Mouse (Mus musculus) intestine, embryonic 15.5 days (tissue): Measurements from ENCODE around the gene Fgf2. TPM values are rescaled to one million over a fixed set of nuclear protein-coding genes. Genes with fewer than 3 reads are reported as not detected.

ENCODE experiments used
- ATAC-seq: fragments of 200-750 bp; cut with Nextera tagmentation; 2 replicates; pipeline ENCODE4 v1.8.0; 2017; ENCODE audit warnings: moderate TSS enrichment, moderate library complexity
- H3K27ac ChIP-seq: fragments of 300-500 bp; sonication (generic); 2 replicates; pipeline ENCODE4 v1.5.1; 2015; ENCODE audit warnings: mild to moderate bottlenecking, inconsistent platforms
- H3K27me3 ChIP-seq: fragments of 300-500 bp; sonication (generic); replicated peaks from 2 replicates; pipeline ENCODE4 v1.6.1; 2015; ENCODE audit warnings: inconsistent platforms
- H3K36me3 ChIP-seq: fragments of 300-500 bp; sonication (generic); 2 replicates; pipeline ENCODE4 v1.6.1; 2015; ENCODE audit warnings: inconsistent platforms
- H3K4me1 ChIP-seq: fragments of 300-500 bp; sonication (generic); replicated peaks from 2 replicates; pipeline ENCODE4 v1.6.1; 2015; ENCODE audit warnings: inconsistent platforms
- H3K4me2 ChIP-seq: fragments of 300-500 bp; sonication (generic); replicated peaks from 2 replicates; pipeline ENCODE4 v1.6.1; 2015; ENCODE audit warnings: mild to moderate bottlenecking, inconsistent platforms
- H3K4me3 ChIP-seq: fragments of 300-500 bp; sonication (generic); replicated peaks from 2 replicates; pipeline ENCODE4 v1.5.1; 2015; ENCODE audit warnings: inconsistent platforms
- H3K9ac ChIP-seq: fragments of 300-500 bp; sonication (generic); 2 replicates; pipeline ENCODE4 v1.6.1; 2015; ENCODE audit warnings: inconsistent platforms
- H3K9me3 ChIP-seq: fragments of 300-500 bp; sonication (generic); 2 replicates; pipeline ENCODE4 v1.6.1; 2016; ENCODE audit warnings: inconsistent platforms
- WGBS: fragments of 180-500 bp; shearing (Covaris S2); methylation state at CpG from one replicate; pipeline ENCODE4 v1.1.7; 2015; 5-methylcytosine and 5-hydroxymethylcytosine counted together
- polyA plus RNA-seq: library from polyadenylated mRNA; unstranded; fragments of >200 nt; fragmentation: Nextera tagmentation; extraction: Ambion mirVana; gene quantifications from 2 replicates; pipeline ENCODE4 v1.2.1, GENCODE M21; 2015

The Fgf2 gene
- polyA plus RNA-seq, 1 experiment from 2014 or later = 2.5 TPM

- H3K9me3 ChIP-seq = no peaks in the 10 kb centered on the region
- H3K4me1 ChIP-seq = peaks cover 6% of the 10 kb centered on the region; the same call in 1 of the 2 replicates
- no peak overlapping the region for H3K4me2 ChIP-seq
- WGBS = 35% methylated on average over 3 of the region's 3 CpGs
- ATAC-seq = 0 out of 2 replicates have a peak, but pooled peaks have one; percentile 24
- H3K27me3 ChIP-seq = no peaks in the 10 kb centered on the region
- H3K27ac ChIP-seq = no peak overlapping the region
- no peak overlapping the region for H3K4me3 ChIP-seq
- H3K9ac ChIP-seq = no peak overlapping the region
- H3K36me3 ChIP-seq = no peaks in the 10 kb centered on the region
These were observed 17.8 kb downstream of the Fgf2 start for GRCm38 (mm10) chr3:37365976-37366375.

GRCm38 (mm10) chr3:37366381-37367053 is 18.4 kb downstream of the Fgf2 start:
- Histone ChIP-seq H3K9ac (no peak overlapping the region), H3K9me3 (no peaks in the 10 kb centered on the region), H3K36me3 (no peaks in the 10 kb centered on the region), H3K4me3 (no peak overlapping the region), H3K27ac (no peak overlapping the region), H3K4me1 (peaks cover 6% of the 10 kb centered on the region; the same call in 1 of the 2 replicates), H3K27me3 (no peaks in the 10 kb centered on the region), H3K4me2 (no peak overlapping the region)
- ATAC-seq = peak; percentile 84
- 52% methylated on average over 4 of the region's 4 CpGs for WGBS

- no peak for ATAC-seq
- no peaks in the 10 kb centered on the region for H3K9me3 ChIP-seq
- WGBS = 57% methylated on average over 4 of the region's 4 CpGs
- no peaks in the 10 kb centered on the region for H3K36me3 ChIP-seq
- no peak overlapping the region for H3K9ac ChIP-seq
- no peak overlapping the region for H3K4me2 ChIP-seq
- H3K27ac ChIP-seq = no peak overlapping the region
- no peaks in the 10 kb centered on the region for H3K27me3 ChIP-seq
- H3K4me1 ChIP-seq = peaks cover 6% of the 10 kb centered on the region; the same call in 1 of the 2 replicates
- no peak overlapping the region for H3K4me3 ChIP-seq
These were observed 22.3 kb downstream of the Fgf2 start for GRCm38 (mm10) chr3:37370407-37370806.

GRCm38 (mm10) chr3:37373712-37374111 is 25.6 kb downstream of the Fgf2 start:
- Histone ChIP-seq H3K36me3 (no peaks in the 10 kb centered on the region), H3K9me3 (no peaks in the 10 kb centered on the region), H3K4me2 (no peak overlapping the region), H3K4me3 (no peak overlapping the region), H3K4me1 (0 out of 2 replicates have a peak, but pooled peaks cover 3% of the 10 kb centered on the region), H3K27ac (no peak overlapping the region), H3K9ac (no peak overlapping the region), H3K27me3 (no peaks in the 10 kb centered on the region)
- ATAC-seq = no peak
- WGBS = 82% methylated on average over 11 of the region's 11 CpGs

GRCm38 (mm10) chr3:37377926-37378325 is 29.8 kb downstream of the Fgf2 start:
- WGBS = 58% methylated on average over 6 of the region's 6 CpGs
- Histone ChIP-seq H3K4me2 (no peak overlapping the region), H3K9ac (no peak overlapping the region), H3K9me3 (no peaks in the 10 kb centered on the region), H3K4me1 (0 out of 2 replicates have a peak, but pooled peaks cover 4% of the 10 kb centered on the region), H3K27me3 (no peaks in the 10 kb centered on the region), H3K36me3 (no peaks in the 10 kb centered on the region), H3K27ac (no peak overlapping the region), H3K4me3 (no peak overlapping the region)
- ATAC-seq = no peak

GRCm38 (mm10) chr3:37378412-37378811 is 30.3 kb downstream of the Fgf2 start:
- 56% methylated on average over 6 of the region's 6 CpGs for WGBS
- Histone ChIP-seq H3K9me3 (no peaks in the 10 kb centered on the region), H3K9ac (no peak overlapping the region), H3K4me3 (no peak overlapping the region), H3K36me3 (no peaks in the 10 kb centered on the region), H3K4me1 (0 out of 2 replicates have a peak, but pooled peaks cover 4% of the 10 kb centered on the region), H3K27me3 (no peaks in the 10 kb centered on the region), H3K4me2 (no peak overlapping the region), H3K27ac (no peak overlapping the region)
- no peak for ATAC-seq

GRCm38 (mm10) chr3:37379201-37379600 is 31.1 kb downstream of the Fgf2 start:
- Histone ChIP-seq H3K4me3 (no peak overlapping the region), H3K4me2 (no peak overlapping the region), H3K9me3 (no peaks in the 10 kb centered on the region), H3K4me1 (0 out of 2 replicates have a peak, but pooled peaks cover 4% of the 10 kb centered on the region), H3K9ac (no peak overlapping the region), H3K27ac (no peak overlapping the region), H3K36me3 (no peaks in the 10 kb centered on the region), H3K27me3 (no peaks in the 10 kb centered on the region)
- 81% methylated on average over 14 of the region's 14 CpGs for WGBS
- no peak for ATAC-seq

GRCm38 (mm10) chr3:37379930-37380881 is 32.1 kb downstream of the Fgf2 start:
- 0 out of 2 replicates have a peak, but pooled peaks cover 4% of the 10 kb centered on the region for H3K4me1 ChIP-seq
- no peaks in the 10 kb centered on the region for H3K36me3 ChIP-seq
- ATAC-seq = no peak
- no peaks in the 10 kb centered on the region for H3K9me3 ChIP-seq
- no peak overlapping the region for H3K4me3 ChIP-seq
- H3K27ac ChIP-seq = no peak overlapping the region; the same call in 1 of the 2 replicates
- no peak overlapping the region for H3K9ac ChIP-seq
- WGBS = 59% methylated on average over 18 of the region's 18 CpGs
- no peak overlapping the region for H3K4me2 ChIP-seq
- H3K27me3 ChIP-seq = no peaks in the 10 kb centered on the region

GRCm38 (mm10) chr3:37381457-37381856 is 33.3 kb downstream of the Fgf2 start:
- no peak for ATAC-seq
- no peak overlapping the region for H3K27ac ChIP-seq
- H3K4me3 ChIP-seq = no peak overlapping the region
- no peaks in the 10 kb centered on the region for H3K36me3 ChIP-seq
- no peaks in the 10 kb centered on the region for H3K9me3 ChIP-seq
- 71% methylated on average over 6 of the region's 6 CpGs for WGBS
- H3K4me1 ChIP-seq = 0 out of 2 replicates have a peak, but pooled peaks cover 4% of the 10 kb centered on the region
- H3K27me3 ChIP-seq = no peaks in the 10 kb centered on the region
- H3K4me2 ChIP-seq = no peak overlapping the region
- H3K9ac ChIP-seq = no peak overlapping the region

GRCm38 (mm10) chr3:37383096-37383765 is 35.1 kb downstream of the Fgf2 start:
- no peak overlapping the region for H3K9ac ChIP-seq
- WGBS = 71% methylated on average over 6 of the region's 6 CpGs
- no peaks in the 10 kb centered on the region for H3K27me3 ChIP-seq
- ATAC-seq = no peak
- no peaks in the 10 kb centered on the region for H3K36me3 ChIP-seq
- no peak overlapping the region for H3K4me3 ChIP-seq
- H3K9me3 ChIP-seq = no peaks in the 10 kb centered on the region
- no peak overlapping the region for H3K4me2 ChIP-seq
- H3K4me1 ChIP-seq = 0 out of 2 replicates have a peak, but pooled peaks cover 4% of the 10 kb centered on the region
- H3K27ac ChIP-seq = no peak overlapping the region

- Histone ChIP-seq H3K9ac (no peak overlapping the region), H3K9me3 (no peaks in the 10 kb centered on the region), H3K27me3 (no peaks in the 10 kb centered on the region), H3K4me2 (no peak overlapping the region), H3K4me1 (no peaks in the 10 kb centered on the region), H3K4me3 (no peak overlapping the region), H3K27ac (no peak overlapping the region), H3K36me3 (no peaks in the 10 kb centered on the region)
- no peak for ATAC-seq
- 83% methylated on average over 6 of the region's 6 CpGs for WGBS
These were observed 39.2 kb downstream of the Fgf2 start for GRCm38 (mm10) chr3:37387310-37387709.
